Mouse (Mus musculus) liver, embryonic 14.5 days (tissue): Measurements from ENCODE around the gene Adgrf5. TPM values are rescaled to one million over a fixed set of nuclear protein-coding genes. Genes with fewer than 3 reads are reported as not detected.

Experiments used
- ATAC-seq: fragments of 200-750 bp; cut with Nextera tagmentation; 2 replicates; pipeline ENCODE4 v1.8.0; 2017; ENCODE audit warnings: moderate number of reproducible peaks, mild to moderate bottlenecking, moderate library complexity; ENCODE audit not compliant: insufficient read depth
- DNase-seq, 3 experiments: peaks; one replicate each; pipeline ENCODE4 v3.0.0-alpha.2; 2012 to 2013; ENCODE audit warnings: low read depth in 3 of 3, low spot score in 3 of 3
- H3K27ac ChIP-seq: fragments of 300-500 bp; sonication (generic); 2 replicates; pipeline ENCODE4 v1.5.1; 2014; ENCODE audit warnings: moderate library complexity, mild to moderate bottlenecking, control low read depth, inconsistent platforms
- H3K27me3 ChIP-seq: fragments of 300-500 bp; sonication (generic); 2 replicates; pipeline ENCODE4 v1.6.1; 2014; ENCODE audit warnings: mild to moderate bottlenecking, low read length, moderate library complexity; ENCODE audit not compliant: control insufficient read depth, insufficient read depth
- H3K36me3 ChIP-seq: fragments of 300-500 bp; sonication (generic); replicated peaks from 2 replicates; pipeline ENCODE4 v1.6.1; 2014; ENCODE audit warnings: low read depth; ENCODE audit not compliant: control insufficient read depth, insufficient read depth
- H3K4me1 ChIP-seq, 2 experiments: fragments of 200-500 bp in 1 of 2; fragments of 300-500 bp in 1 of 2; sonication (generic) in 1 of 2; replicated peaks; 2 replicates each; pipeline ENCODE4 v1.6.1; 2012 to 2014; ENCODE audit warnings: antibody characterized with exemption in 1 of 2, inconsistent platforms in 1 of 2, low read length in 1 of 2; ENCODE audit not compliant: control insufficient read depth in 2 of 2, insufficient read depth in 2 of 2
- H3K4me2 ChIP-seq: fragments of 300-500 bp; sonication (generic); 2 replicates; pipeline ENCODE4 v1.6.1; 2014; ENCODE audit warnings: low read depth, mild to moderate bottlenecking, control low read depth, moderate library complexity
- H3K4me3 ChIP-seq, 2 experiments: fragments of 200-500 bp in 1 of 2; fragments of 300-500 bp in 1 of 2; sonication (generic) in 1 of 2; 2 replicates each; pipeline ENCODE4 v1.5.1; 2012 to 2014; ENCODE audit warnings: low read depth in 2 of 2, low read length in 2 of 2, mild to moderate bottlenecking in 2 of 2, control low read depth in 1 of 2, inconsistent platforms in 1 of 2, moderate library complexity in 1 of 2; ENCODE audit not compliant: insufficient read depth in 1 of 2
- H3K9ac ChIP-seq: fragments of 300-500 bp; sonication (generic); replicated peaks from 2 replicates; pipeline ENCODE4 v1.6.1; 2014; ENCODE audit warnings: mild to moderate bottlenecking, control low read depth, moderate library complexity
- H3K9me3 ChIP-seq: fragments of 300-500 bp; sonication (generic); 2 replicates; pipeline ENCODE4 v1.6.1; 2016; ENCODE audit warnings: low read length, mixed read lengths; ENCODE audit not compliant: control insufficient read depth
- CTCF ChIP-seq: IDR thresholded peaks from 2 replicates; pipeline ENCODE4 v1.5.1; 2016; ENCODE audit warnings: antibody characterized with exemption, low read depth, control low read depth
- EP300 ChIP-seq: IDR thresholded peaks from 2 replicates; pipeline ENCODE4 v1.6.1; 2016; ENCODE audit warnings: antibody characterized with exemption, low read depth
- WGBS: fragments of 180-500 bp; shearing (Covaris S2); extraction: QIAGEN DNeasy Blood & Tissue Kit; methylation state at CpG from one replicate; pipeline ENCODE4 v1.1.7; 2014; ENCODE audit not compliant: insufficient replicate concordance; 5-methylcytosine and 5-hydroxymethylcytosine counted together
- polyA plus RNA-seq, 2 experiments: library from polyadenylated mRNA; depleted of rRNA in 1 of 2; stranded (reverse) in 1 of 2; unstranded in 1 of 2; fragments of >200 nt; fragmentation: Nextera tagmentation in 1 of 2; extraction: Ambion mirVana in 1 of 2; gene quantifications; 2 replicates each; pipeline versions ENCODE4 v1.2.1 to v1.2.3; 2012 to 2014

Gene Adgrf5
- polyA plus RNA-seq, 2 experiments = 1.5 to 2.3 TPM

GRCm38 (mm10) chr17:43423953-43424352 is 63.7 kb downstream of the Adgrf5 start:
- Histone ChIP-seq H3K36me3 (no peaks in the 10 kb centered on the region), H3K27me3 (no peaks in the 10 kb centered on the region), H3K9me3 (no peaks in the 10 kb centered on the region), H3K9ac (no peak overlapping the region), H3K4me2 (no peak overlapping the region), H3K4me3 (no peak overlapping the region), H3K4me1 (no peaks in the 10 kb centered on the region), H3K27ac (no peak overlapping the region)
- no peak for DNase-seq
- TF ChIP-seq EP300 = no peak
- TF ChIP-seq CTCF = 0 out of 2 replicates have a peak, but pooled peaks have one; percentile 6
- ATAC-seq = no peak
- WGBS = 48% methylated on average over 5 of the region's 5 CpGs

GRCm38 (mm10) chr17:43431692-43432091 is 71.4 kb downstream of the Adgrf5 start:
- Histone ChIP-seq H3K36me3 (no peaks in the 10 kb centered on the region), H3K9me3 (no peaks in the 10 kb centered on the region), H3K4me2 (no peak overlapping the region), H3K9ac (no peak overlapping the region), H3K27me3 (no peaks in the 10 kb centered on the region), H3K27ac (no peak overlapping the region), H3K4me3 (no peak overlapping the region), H3K4me1 (no peaks in the 10 kb centered on the region)
- ATAC-seq (no peak), DNase-seq (no peak)
- WGBS = 46% methylated on average over 5 of the region's 5 CpGs
- no peak for TF ChIP-seq CTCF
- no peak for TF ChIP-seq EP300

- no peak overlapping the region for H3K27ac ChIP-seq
- no peaks in the 10 kb centered on the region for H3K4me1 ChIP-seq
- no peak overlapping the region for H3K4me3 ChIP-seq
- H3K9me3 ChIP-seq = no peaks in the 10 kb centered on the region
- H3K4me2 ChIP-seq = no peak overlapping the region
- no peaks in the 10 kb centered on the region for H3K27me3 ChIP-seq
- no peak for DNase-seq
- H3K36me3 ChIP-seq = no peaks in the 10 kb centered on the region
- 61% methylated on average over 8 of the region's 8 CpGs for WGBS
- no peak overlapping the region for H3K9ac ChIP-seq
- ATAC-seq = no peak
- TF ChIP-seq CTCF = no peak
- no peak for TF ChIP-seq EP300
Measured at GRCm38 (mm10) chr17:43434485-43434884, 74.2 kb downstream of the Adgrf5 start.

GRCm38 (mm10) chr17:43451216-43451615 is 91.0 kb downstream of the Adgrf5 start:
- Histone ChIP-seq H3K36me3 (no peaks in the 10 kb centered on the region), H3K9ac (no peak overlapping the region), H3K9me3 (no peaks in the 10 kb centered on the region), H3K4me3 (no peak overlapping the region), H3K27me3 (no peaks in the 10 kb centered on the region), H3K27ac (no peak overlapping the region), H3K4me1 (no peaks in the 10 kb centered on the region), H3K4me2 (no peak overlapping the region)
- no peak for ATAC-seq
- no peak for TF ChIP-seq EP300
- TF ChIP-seq CTCF = no peak
- no peak for DNase-seq
- WGBS = 79% methylated on average over 1 of the region's 1 CpGs

- peak; percentile 30 to 40 (median 31) for DNase-seq
- H3K9me3 ChIP-seq = no peaks in the 10 kb centered on the region
- H3K4me1 ChIP-seq = no peaks in the 10 kb centered on the region
- H3K9ac ChIP-seq = no peak overlapping the region
- H3K4me3 ChIP-seq = no peak overlapping the region
- peak; percentile 77 for TF ChIP-seq CTCF
- no peak for TF ChIP-seq EP300
- no peaks in the 10 kb centered on the region for H3K27me3 ChIP-seq
- H3K27ac ChIP-seq = no peak overlapping the region
- H3K4me2 ChIP-seq = no peak overlapping the region
- H3K36me3 ChIP-seq = no peaks in the 10 kb centered on the region
- no peak for ATAC-seq
- 12% methylated on average over 9 of the region's 9 CpGs for WGBS
Measured at GRCm38 (mm10) chr17:43458598-43458997, 98.3 kb downstream of the Adgrf5 start.
